Mouse (Mus musculus) midbrain, embryonic 13.5 days (tissue): ENCODE data around the gene Bcl2l15. TPM values are rescaled to one million over a fixed set of nuclear protein-coding genes. Genes with fewer than 3 reads are reported as not detected.
"Not testable (repeated sequence)": the region's sequence is repeated elsewhere in the genome, so short reads cannot be mapped to it uniquely, and the experiment has no call there.

Experiments
- ATAC-seq: fragments of 200-750 bp; cut with Nextera tagmentation; 2 replicates; pipeline ENCODE4 v1.8.0; 2017; ENCODE audit warnings: mild to moderate bottlenecking, moderate TSS enrichment, moderate library complexity
- H3K27ac ChIP-seq: fragments of 300-500 bp; sonication (generic); 2 replicates; pipeline ENCODE4 v1.5.1; 2015; ENCODE audit warnings: inconsistent platforms, mild to moderate bottlenecking, moderate library complexity
- H3K27me3 ChIP-seq: fragments of 300-500 bp; sonication (generic); 2 replicates; pipeline ENCODE4 v1.6.1; 2015; ENCODE audit warnings: mild to moderate bottlenecking, inconsistent platforms
- H3K36me3 ChIP-seq: fragments of 300-500 bp; sonication (generic); 2 replicates; pipeline ENCODE4 v1.6.1; 2015; ENCODE audit warnings: mild to moderate bottlenecking, inconsistent platforms
- H3K4me1 ChIP-seq: fragments of 300-500 bp; sonication (generic); replicated peaks from 2 replicates; pipeline ENCODE4 v1.6.1; 2015; ENCODE audit warnings: inconsistent platforms
- H3K4me2 ChIP-seq: fragments of 300-500 bp; sonication (generic); replicated peaks from 2 replicates; pipeline ENCODE4 v1.6.1; 2015; ENCODE audit warnings: moderate library complexity, mild to moderate bottlenecking, inconsistent platforms
- H3K4me3 ChIP-seq: fragments of 300-500 bp; sonication (generic); replicated peaks from 2 replicates; pipeline ENCODE4 v1.5.1; 2015; ENCODE audit warnings: mild to moderate bottlenecking, inconsistent platforms
- H3K9ac ChIP-seq: fragments of 300-500 bp; sonication (generic); replicated peaks from 2 replicates; pipeline ENCODE4 v1.6.1; 2015; ENCODE audit warnings: mild to moderate bottlenecking, inconsistent platforms
- H3K9me3 ChIP-seq: fragments of 300-500 bp; sonication (generic); 2 replicates; pipeline ENCODE4 v1.6.1; 2016; ENCODE audit warnings: mild to moderate bottlenecking, inconsistent platforms
- WGBS: fragments of 180-500 bp; shearing (Covaris S2); methylation state at CpG from one replicate; pipeline ENCODE4 v1.1.7; 2015; 5-methylcytosine and 5-hydroxymethylcytosine counted together
- polyA plus RNA-seq: library from polyadenylated mRNA; unstranded; fragments of >200 nt; fragmentation: Nextera tagmentation; extraction: Ambion mirVana; gene quantifications from 2 replicates; pipeline ENCODE4 v1.2.1, GENCODE M21; 2015

Gene Bcl2l15
- polyA plus RNA-seq, 1 experiment from 2014 or later: 0.08 TPM

- H3K27me3 ChIP-seq: no peaks in the 10 kb centered on the region
- no peaks in the 10 kb centered on the region for H3K9me3 ChIP-seq
- H3K4me1 ChIP-seq: no peaks in the 10 kb centered on the region
- H3K9ac ChIP-seq: no peak overlapping the region
- H3K4me3 ChIP-seq: no peak overlapping the region
- ATAC-seq: no peak
- no peak overlapping the region for H3K4me2 ChIP-seq
- peaks cover 38% of the 10 kb centered on the region for H3K36me3 ChIP-seq
- no peak overlapping the region for H3K27ac ChIP-seq
- whole genome bisulfite sequencing: 87% methylated on average over 10 of the region's 10 CpGs
These were observed 30.5 kb upstream of the Bcl2l15 start for GRCm38 (mm10) chr3:103801631-103802531.

DNA sequence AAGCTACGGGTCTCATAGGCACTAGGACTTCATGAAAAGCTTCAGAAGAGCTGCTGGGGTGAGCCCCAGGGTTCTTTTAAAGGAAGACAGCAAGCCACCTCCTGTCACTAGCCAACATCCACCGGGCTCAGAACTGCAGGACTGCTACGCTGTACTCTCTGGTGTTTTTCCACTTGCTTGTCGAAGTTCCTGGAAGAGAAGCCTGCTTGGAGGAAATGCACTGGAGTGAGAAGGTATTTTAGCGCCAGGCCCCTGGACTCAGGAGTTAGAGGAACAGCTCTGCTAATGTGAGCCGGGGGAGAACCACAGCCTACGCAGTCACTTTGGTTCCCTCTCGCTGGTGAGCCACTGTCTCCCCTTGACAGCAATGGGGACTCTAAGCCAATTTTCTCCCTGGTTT, 29.5 kb upstream of the Bcl2l15 start:
- Histone ChIP-seq H3K4me2 (no peak overlapping the region), H3K4me1 (peaks cover 4% of the 10 kb centered on the region), H3K4me3 (no peak overlapping the region), H3K36me3 (peaks cover 38% of the 10 kb centered on the region), H3K27me3 (no peaks in the 10 kb centered on the region), H3K9ac (no peak overlapping the region), H3K27ac (no peak overlapping the region), H3K9me3 (no peaks in the 10 kb centered on the region)
- no peak for ATAC-seq
- WGBS: 94% methylated on average over 8 of the region's 8 CpGs

DNA sequence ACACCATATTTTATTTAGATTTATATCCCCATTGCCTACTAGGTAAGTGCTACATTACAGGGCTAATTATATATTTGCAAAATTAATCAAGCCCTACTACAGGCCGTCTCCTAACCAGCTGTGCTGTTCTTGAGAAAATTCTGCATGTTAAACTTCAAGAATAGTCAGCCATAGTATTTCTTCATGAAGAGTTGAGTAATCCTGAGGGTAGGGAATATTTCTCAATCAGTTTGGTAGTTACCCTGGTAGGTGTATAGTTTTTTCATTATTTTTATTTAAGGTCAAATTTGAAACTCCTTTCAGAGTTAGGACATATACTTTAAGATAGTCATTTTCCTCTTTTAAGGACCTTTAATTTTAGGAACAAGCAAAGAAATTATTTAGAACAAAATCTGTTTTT, 26.7 kb upstream of the Bcl2l15 start:
- no peak overlapping the region for H3K4me2 ChIP-seq
- H3K27ac ChIP-seq: no peak overlapping the region
- H3K9me3 ChIP-seq: no peaks in the 10 kb centered on the region
- H3K27me3 ChIP-seq: no peaks in the 10 kb centered on the region
- H3K36me3 ChIP-seq: peaks cover 38% of the 10 kb centered on the region
- H3K4me3 ChIP-seq: no peak overlapping the region
- ATAC-seq: no peak
- H3K9ac ChIP-seq: no peak overlapping the region
- WGBS: 96% methylated on average over 1 of the region's 1 CpGs
- H3K4me1 ChIP-seq: peaks cover 19% of the 10 kb centered on the region

DNA sequence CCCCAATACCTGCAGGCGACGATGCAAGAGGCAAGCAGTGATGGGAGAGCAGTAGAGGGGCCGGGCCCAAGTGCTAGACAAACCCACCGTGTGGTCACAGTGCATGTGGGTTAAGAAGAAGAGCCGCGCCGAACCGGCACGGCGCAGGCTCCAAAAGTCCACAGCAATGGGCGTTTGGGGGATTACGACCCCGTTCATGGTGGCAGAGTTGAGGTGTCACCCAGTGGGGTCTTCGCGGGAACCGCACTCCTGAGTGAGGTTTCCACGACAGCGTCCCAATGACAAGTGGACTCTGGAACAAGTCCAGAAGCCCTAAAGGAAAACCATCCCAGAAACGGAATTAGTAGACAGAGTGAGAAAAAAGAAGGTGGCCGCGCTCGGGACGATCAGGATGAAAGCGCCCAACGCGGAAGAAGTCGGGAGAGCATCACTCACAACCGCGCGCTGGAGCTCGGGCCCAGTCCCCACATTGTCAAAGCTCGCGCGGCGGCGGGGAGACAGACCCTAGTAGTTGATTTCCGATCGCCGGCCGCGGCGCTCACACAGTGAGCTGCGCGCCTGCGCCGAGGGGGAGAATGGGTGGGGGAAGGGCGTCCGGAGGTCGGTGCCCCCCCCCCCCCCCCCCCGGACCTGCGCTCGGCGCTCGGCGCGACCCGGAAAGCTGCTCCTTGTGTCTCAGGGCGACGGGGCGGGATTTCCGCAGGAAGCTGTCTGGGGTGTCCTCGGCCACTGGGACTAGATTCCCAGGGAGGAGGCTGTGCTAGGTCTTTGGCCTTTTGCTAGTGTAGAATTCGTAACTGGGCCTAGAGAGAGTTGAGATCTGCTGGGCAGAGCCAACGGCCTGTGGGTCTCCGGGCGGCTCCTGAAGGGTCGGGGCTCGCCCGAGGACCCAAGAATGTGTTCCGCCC, 23.3 kb upstream of the Bcl2l15 start, which contains the start of the genes Dclre1b, Ap4b1 and Gm43064:
Gene Dclre1b, minus strand, starts transcription at position 554 of the 908 bp plus-strand sequence.
Gene Ap4b1, plus strand, starts transcription at position 630 of the 908 bp plus-strand sequence.
Gene Gm43064, plus strand, starts transcription at position 683 of the 908 bp plus-strand sequence.
- ATAC-seq: peak; percentile 99
- peaks cover 28% of the 10 kb centered on the region for H3K36me3 ChIP-seq
- H3K9me3 ChIP-seq: no peaks in the 10 kb centered on the region
- no peaks in the 10 kb centered on the region for H3K27me3 ChIP-seq
- H3K4me1 ChIP-seq: peaks cover 19% of the 10 kb centered on the region
- under 1% methylated on average over 62 of the region's 70 CpGs for WGBS
- peak within 1 kb of the TSS; percentile 89 for H3K27ac ChIP-seq
- H3K4me3 ChIP-seq: peak within 1 kb of the TSS; percentile 82
- peak within 1 kb of the TSS; percentile 87 for H3K4me2 ChIP-seq
- peak within 1 kb of the TSS; percentile 85 for H3K9ac ChIP-seq

DNA sequence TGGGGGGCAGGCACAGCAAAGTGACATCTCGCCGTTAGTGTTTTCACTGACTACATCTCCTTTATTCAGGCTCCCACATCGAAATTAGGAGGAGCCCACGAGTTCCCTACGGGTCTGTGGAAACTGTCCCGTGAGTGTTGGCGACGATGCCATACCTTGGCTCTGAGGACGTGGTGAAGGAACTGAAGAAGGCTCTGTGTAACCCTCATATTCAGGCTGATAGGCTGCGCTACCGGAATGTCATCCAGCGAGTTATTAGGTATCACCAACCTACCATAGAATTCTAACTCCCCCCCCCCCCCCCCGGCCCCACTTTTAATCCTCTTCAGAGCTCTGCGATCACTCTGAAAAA, 22.6 kb upstream of the Bcl2l15 start:
- peak; percentile 75 for ATAC-seq
- 2% methylated on average over 14 of the region's 14 CpGs for WGBS
- peak overlapping the region; percentile 82 for H3K4me3 ChIP-seq

GRCm38 (mm10) chr3:103810967-103811366, 21.4 kb upstream of the Bcl2l15 start:
- peaks cover 19% of the 10 kb centered on the region for H3K4me1 ChIP-seq
- no peak overlapping the region for H3K9ac ChIP-seq
- H3K27ac ChIP-seq: no peak overlapping the region
- H3K27me3 ChIP-seq: no peaks in the 10 kb centered on the region
- peaks cover 29% of the 10 kb centered on the region for H3K36me3 ChIP-seq
- no peak overlapping the region for H3K4me3 ChIP-seq
- no peak for ATAC-seq
- no peak overlapping the region for H3K4me2 ChIP-seq
- no peaks in the 10 kb centered on the region for H3K9me3 ChIP-seq
- WGBS: 94% methylated on average over 6 of the region's 6 CpGs

More for the DNA sequence above, 22.6 kb upstream of the Bcl2l15 start:
- Histone ChIP-seq H3K27ac (peak overlapping the region; percentile 89), H3K27me3 (no peaks in the 10 kb centered on the region), H3K9ac (peak overlapping the region; percentile 85), H3K4me1 (peaks cover 19% of the 10 kb centered on the region), H3K4me2 (peak overlapping the region; percentile 87), H3K36me3 (peaks cover 28% of the 10 kb centered on the region), H3K9me3 (no peaks in the 10 kb centered on the region)

DNA sequence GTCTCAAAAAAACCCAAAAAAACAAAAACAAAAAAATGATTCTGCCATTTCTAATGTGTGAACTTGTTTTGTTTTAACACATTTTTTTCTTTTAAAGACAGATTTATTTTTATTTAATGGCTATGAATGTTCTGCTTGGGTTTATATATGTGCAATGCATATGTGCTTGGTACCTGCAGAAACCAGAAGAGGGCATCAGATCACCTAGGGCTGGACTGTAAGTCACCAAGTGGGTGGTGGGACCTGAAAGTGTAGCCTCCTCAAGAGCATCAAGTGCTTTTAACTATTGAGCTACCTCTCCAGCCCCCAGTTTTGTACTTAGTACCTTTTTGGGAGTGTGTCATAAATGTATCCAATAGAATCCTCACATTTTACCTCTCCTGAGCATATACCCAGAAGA, 4.9 kb upstream of the Bcl2l15 start:
- ATAC-seq: no peak
- no peak overlapping the region for H3K9ac ChIP-seq
- no peak overlapping the region for H3K27ac ChIP-seq
- no peaks in the 10 kb centered on the region for H3K27me3 ChIP-seq
- no peaks in the 10 kb centered on the region for H3K4me1 ChIP-seq
- H3K36me3 ChIP-seq: peaks cover 16% of the 10 kb centered on the region
- no peak overlapping the region for H3K4me2 ChIP-seq
- H3K9me3 ChIP-seq: no peaks in the 10 kb centered on the region
- no peak overlapping the region for H3K4me3 ChIP-seq

DNA sequence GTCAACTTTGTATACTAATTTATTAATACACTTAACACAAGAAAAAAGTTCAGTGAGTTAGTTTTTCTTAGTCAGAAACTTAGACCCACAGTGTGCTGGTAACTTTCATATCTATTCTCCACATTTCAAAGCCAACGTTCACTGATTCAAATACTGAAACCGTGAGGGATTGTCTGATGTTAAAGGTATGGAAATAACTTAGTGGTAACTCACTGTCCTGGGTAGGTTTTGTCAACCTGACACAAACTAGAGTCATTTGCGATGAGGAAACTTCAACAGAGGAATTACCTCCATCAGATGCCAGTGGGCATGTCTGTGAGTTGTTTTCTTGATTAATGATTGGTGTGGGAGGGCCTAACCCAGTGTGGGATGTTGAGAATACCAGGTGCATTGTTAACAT, 3.4 kb upstream of the Bcl2l15 start:
- H3K9me3 ChIP-seq: no peaks in the 10 kb centered on the region
- 95% methylated on average over 3 of the region's 3 CpGs for WGBS
- no peak overlapping the region for H3K27ac ChIP-seq
- H3K4me1 ChIP-seq: no peaks in the 10 kb centered on the region
- 0 out of 2 replicates have a peak, but pooled peaks cover 6% of the 10 kb centered on the region for H3K36me3 ChIP-seq
- H3K4me3 ChIP-seq: no peak overlapping the region
- no peak overlapping the region for H3K4me2 ChIP-seq
- H3K27me3 ChIP-seq: no peaks in the 10 kb centered on the region
- no peak overlapping the region for H3K9ac ChIP-seq
- ATAC-seq: no peak

DNA sequence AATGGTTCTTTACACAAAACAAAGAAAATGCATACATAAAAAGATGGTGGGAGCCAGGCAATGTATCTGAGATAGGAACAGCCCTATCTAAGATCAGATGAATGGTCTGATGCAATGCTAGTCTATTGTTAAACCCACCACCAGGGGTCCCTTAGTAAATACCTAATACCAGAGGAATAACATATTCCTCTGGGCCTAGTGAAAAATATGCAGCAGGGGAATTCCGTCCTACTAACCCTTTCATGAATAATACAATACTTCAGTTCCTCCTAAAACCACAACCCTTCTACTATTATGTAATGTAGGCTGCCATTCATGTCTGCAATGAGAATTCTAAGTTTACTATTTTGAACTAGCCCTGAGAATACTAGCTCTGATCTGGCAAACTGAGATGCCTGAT, 1.7 kb upstream of the Bcl2l15 start:
- H3K27me3 ChIP-seq, H3K9me3 ChIP-seq, H3K27ac ChIP-seq, H3K36me3 ChIP-seq, H3K4me2 ChIP-seq, ATAC-seq, H3K4me1 ChIP-seq, H3K9ac ChIP-seq, H3K4me3 ChIP-seq: not testable (repeated sequence)
- 45% methylated on average over 1 of the region's 1 CpGs for WGBS

DNA sequence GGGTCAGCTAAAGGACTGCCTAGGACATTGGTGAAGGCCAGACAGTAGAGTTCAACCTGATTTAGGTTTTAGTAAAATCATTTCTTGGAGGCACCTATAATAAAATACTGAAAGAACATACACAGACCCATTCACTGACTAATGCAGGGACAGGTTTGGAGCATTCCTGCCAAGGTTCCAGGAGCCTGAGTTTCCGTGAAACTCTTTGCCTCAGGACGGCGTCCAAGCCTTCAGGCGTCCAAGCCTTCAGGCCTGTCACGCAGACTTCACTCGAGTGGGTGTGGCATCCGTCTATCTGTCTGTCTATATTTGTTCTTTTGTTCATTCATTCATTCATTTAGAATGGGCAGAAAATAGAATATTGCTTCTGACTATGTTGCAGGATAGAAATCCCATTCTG, 1.3 kb upstream of the Bcl2l15 start:
- Histone ChIP-seq H3K36me3 (0 out of 2 replicates have a peak, but pooled peaks cover 6% of the 10 kb centered on the region), H3K27me3 (no peaks in the 10 kb centered on the region), H3K27ac (no peak overlapping the region), H3K9me3 (no peaks in the 10 kb centered on the region), H3K4me2 (no peak overlapping the region), H3K4me3 (no peak overlapping the region), H3K4me1 (no peaks in the 10 kb centered on the region), H3K9ac (no peak overlapping the region)
- 80% methylated on average over 7 of the region's 7 CpGs for WGBS
- ATAC-seq: no peak

DNA sequence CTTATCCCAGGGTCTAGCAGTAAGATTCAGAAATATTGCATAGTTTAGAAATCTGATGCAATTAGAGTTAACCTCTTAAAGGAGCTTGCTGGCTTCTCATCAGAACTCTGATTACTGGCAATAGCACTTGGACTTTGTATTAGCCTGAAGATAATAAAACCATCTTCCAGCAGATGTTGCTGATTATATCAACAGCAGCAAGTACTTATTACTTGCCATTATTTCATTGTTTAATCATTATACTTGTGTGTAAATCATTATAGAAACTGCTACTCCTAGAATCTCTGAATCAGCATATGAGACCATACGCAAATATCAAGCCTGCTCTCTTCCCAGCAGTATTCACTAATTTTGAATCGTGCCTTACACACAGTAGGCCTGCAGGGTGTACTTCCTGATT, 1.6 kb downstream of the Bcl2l15 start:
- WGBS: 89% methylated on average over 2 of the region's 2 CpGs
- H3K4me1 ChIP-seq: no peaks in the 10 kb centered on the region

More for the DNA sequence above, 1.6 kb downstream of the Bcl2l15 start:
- no peak overlapping the region for H3K9ac ChIP-seq
- H3K36me3 ChIP-seq: no peaks in the 10 kb centered on the region
- no peak overlapping the region for H3K4me2 ChIP-seq
- no peak overlapping the region for H3K4me3 ChIP-seq
- no peak overlapping the region for H3K27ac ChIP-seq
- H3K9me3 ChIP-seq: no peaks in the 10 kb centered on the region
- no peak for ATAC-seq
- no peaks in the 10 kb centered on the region for H3K27me3 ChIP-seq
